Mouse (Mus musculus): ENCODE measurements around the gene Atad2b. TPM values are rescaled to one million over a fixed set of nuclear protein-coding genes. Genes with fewer than 3 reads are reported as not detected.

Atad2b gene
- total RNA-seq (2012; rRNA removed), result 6.5 and 7.3 TPM in 2 replicates
- 6.9 and 7.6 TPM in 2 replicates for total RNA-seq (2014; rRNA removed)
- polyA plus RNA-seq (2012; ENCODE audit: insufficient read length, low read depth), result 8.6 and 10.3 TPM in 2 replicates

- H3K9ac ChIP-seq (ENCODE audit: insufficient read depth, low read depth), result peak within 1 kb of the TSS; percentile 79
- dilution Hi-C loops (cut with MboI; ENCODE audit: extremely low pct_ligation_motif_present, extremely low pct_unique_long_range_greater_than_20kb, low sequenced_read_pairs), result no loop called here
- no peaks in the 10 kb centered on the region for H3K9me3 ChIP-seq (replicated peaks; ENCODE audit: low read length)
- peak within 1 kb of the TSS; percentile 62 for H3K27ac ChIP-seq (ENCODE audit: insufficient read depth, low read depth)
- H3K79me2 ChIP-seq (replicated peaks; ENCODE audit: control insufficient read depth, extremely low read depth, insufficient read depth, poor library complexity, severe bottlenecking), result peaks cover 22% of the 10 kb centered on the region; the same call in 1 of the 2 replicates
- peak within 1 kb of the TSS; percentile 72 for H3K4me2 ChIP-seq (ENCODE audit: insufficient read depth, low read depth, poor library complexity, severe bottlenecking)
- no peaks in the 10 kb centered on the region for H3K27me3 ChIP-seq (replicated peaks)
- H3K4me1 ChIP-seq (ENCODE audit: control insufficient read depth in 1 of 2, insufficient read depth in 2 of 2), result peaks cover 0 to 20% of the 10 kb centered on the region in 2 experiments; a peak in 2 of 4 replicates
- DNase-seq (ENCODE audit: extremely low read depth), result peak; percentile 91
- no peaks in the 10 kb centered on the region for H3K36me3 ChIP-seq (replicated peaks in 1 of 2; ENCODE audit: control insufficient read depth in 1 of 2, insufficient read depth in 1 of 2, low read length in 1 of 2)
- H3K4me3 ChIP-seq (replicated peaks in 1 of 3; ENCODE audit: low read depth in 2 of 3, low read length in 2 of 3, poor library complexity in 1 of 3), result peak within 1 kb of the TSS; percentile 67 to 83 (median 71)
- in situ Hi-C loops (cut with MboI; ENCODE audit: low pct_ligation_motif_present, low pct_unique_long_range_greater_than_20kb, low sequenced_read_pairs), result loop anchor here (25.0 kb wide), 1 partner anchor 1355 kb away; the partner anchor contains the start of gene Dtnb
- TF ChIP-seq CHD2 (IDR thresholded peaks at IDR 0.05; ENCODE audit: low read length) (peak; percentile 90), ZC3H11A (IDR thresholded peaks at IDR 0.05; ENCODE audit: low read depth, low read length) (no peak), MYC (IDR thresholded peaks at IDR 0.05; ENCODE audit: low read depth, low read length) (no peak), MAFK (IDR thresholded peaks at IDR 0.05; ENCODE audit: insufficient replicate concordance, low read length) (no peak), JUN (IDR thresholded peaks at IDR 0.05; ENCODE audit: insufficient read depth, low read depth, low read length) (no peak), RCOR1 (conservative IDR thresholded peaks at IDR 0.05; ENCODE audit: low read depth, low read length) (no peak), ZKSCAN1 (IDR thresholded peaks at IDR 0.05; ENCODE audit: borderline replicate concordance, low read depth, low read length) (no peak), USF2 (conservative IDR thresholded peaks at IDR 0.05; ENCODE audit: low read depth, low read length) (no peak), BHLHE40 (IDR thresholded peaks at IDR 0.05; ENCODE audit: low read depth, low read length) (peak; percentile 55), MEF2A (IDR thresholded peaks at IDR 0.05; ENCODE audit: borderline replicate concordance, low read depth, low read length) (peak; percentile 76), MXI1 (IDR thresholded peaks at IDR 0.05; ENCODE audit: low read depth, low read length) (peak; percentile 61; the same call in 1 of the 2 replicates), NRF1 (IDR thresholded peaks at IDR 0.05; ENCODE audit: low read depth, low read length) (peak; percentile 54; the same call in 1 of the 2 replicates), MAX (IDR thresholded peaks at IDR 0.05; ENCODE audit: low read length) (peak; percentile 64; the same call in 1 of the 2 replicates), UBTF (IDR thresholded peaks at IDR 0.05; ENCODE audit: low read depth, low read length) (no peak; the same call in none of the 2 replicates), JUND (conservative IDR thresholded peaks at IDR 0.05; ENCODE audit: low read depth, low read length) (no peak), HCFC1 (IDR thresholded peaks at IDR 0.05; ENCODE audit: low read depth, low read length) (peak; percentile 63), SIN3A (IDR thresholded peaks at IDR 0.05; ENCODE audit: low read length) (peak; percentile 73), IRF4 (IDR thresholded peaks at IDR 0.05; ENCODE audit: low read depth, low read length) (peak; percentile 65), KAT2A (IDR thresholded peaks at IDR 0.05; ENCODE audit: insufficient replicate concordance, low read length) (0 out of 2 replicates have a peak, but pooled peaks have one; percentile 50), E2F4 (IDR thresholded peaks at IDR 0.05; ENCODE audit: insufficient replicate concordance, low read depth, low read length) (0 out of 2 replicates have a peak, but pooled peaks have one; percentile 19), ELF1 (IDR thresholded peaks at IDR 0.05; ENCODE audit: low read depth, low read length) (peak; percentile 65), POLR2AphosphoS2 (IDR thresholded peaks at IDR 0.05; ENCODE audit: low read depth, low read length) (0 out of 2 replicates have a peak, but pooled peaks have one; percentile 66), CHD1 (IDR thresholded peaks at IDR 0.05; ENCODE audit: low read depth, low read length) (no peak), TBP (conservative IDR thresholded peaks at IDR 0.05; ENCODE audit: low read depth, low read length) (peak; percentile 60; the same call in 1 of the 2 replicates), CTCF (conservative IDR thresholded peaks at IDR 0.05 in 1 of 2, IDR thresholded peaks at IDR 0.05 in 1 of 2; ENCODE audit: low read depth in 2 of 2, low read length in 2 of 2) (peak in 1 of 2 experiments; percentile 94; a peak in 2 of 4 replicates), MAZ (IDR thresholded peaks at IDR 0.05; ENCODE audit: low read depth, low read length) (peak; percentile 83), USF1 (IDR thresholded peaks at IDR 0.05; ENCODE audit: low read depth, low read length) (no peak), ZNF384 (IDR thresholded peaks at IDR 0.05; ENCODE audit: low read depth, low read length) (no peak), NELFE (IDR thresholded peaks at IDR 0.05; ENCODE audit: low read depth, low read length) (peak; percentile 73), ZMIZ1 (IDR thresholded peaks at IDR 0.05; ENCODE audit: low read depth, low read length) (peak; percentile 63; the same call in 1 of the 2 replicates), RAD21 (IDR thresholded peaks at IDR 0.05; ENCODE audit: low read depth, low read length) (peak; percentile 86), TCF12 (IDR thresholded peaks at IDR 0.05; ENCODE audit: low read depth, low read length) (peak; percentile 89), POLR2A (IDR thresholded peaks at IDR 0.05; ENCODE audit: low read depth, low read length) (peak; percentile 82), ETS1 (conservative IDR thresholded peaks at IDR 0.05; ENCODE audit: low read depth, low read length) (no peak; the same call in 1 of the 2 replicates), GABPA (IDR thresholded peaks at IDR 0.05; ENCODE audit: insufficient replicate concordance, low read depth, low read length) (no peak), PAX5 (IDR thresholded peaks at IDR 0.05; ENCODE audit: low read length) (no peak), SMC3 (IDR thresholded peaks at IDR 0.05; ENCODE audit: low read depth, low read length) (peak; percentile 73)
Measured at GRCm38 (mm10) chr12:4916994-4917804, at the start of gene Atad2b. Gene Atad2b, plus strand, starts transcription at chr12:4917353.
